Mouse (Mus musculus): Measurements from ENCODE around the gene Msl2. TPM values are rescaled to one million over a fixed set of nuclear protein-coding genes. Genes with fewer than 3 reads are reported as not detected.

Msl2 gene
- polyA plus RNA-seq, 1 experiment from 2014 or later = 5.0 TPM

- no peak for ATAC-seq
- Histone ChIP-seq H3K4me2 (replicated peaks; ENCODE audit: low read depth, low read length) (no peak overlapping the region), H3K9me3 (ENCODE audit: low read length) (no peaks in the 10 kb centered on the region; the same call in 1 of the 2 replicates), H3K36me3 (ENCODE audit: insufficient read depth, low read length) (no peaks in the 10 kb centered on the region), H3K4me1 (ENCODE audit: insufficient read depth, low read depth, low read length) (peaks cover 8% of the 10 kb centered on the region; the same call in 1 of the 2 replicates), H3K4me3 (ENCODE audit: low read depth, low read length) (no peak overlapping the region), H3K27ac (ENCODE audit: low read length) (no peak overlapping the region), H3K9ac (replicated peaks; ENCODE audit: low read depth) (no peak overlapping the region), H3K27me3 (replicated peaks; ENCODE audit: insufficient read depth, low read length) (no peaks in the 10 kb centered on the region)
- WGBS = 34% methylated on average over 5 of the region's 5 CpGs
- DNase-seq (ENCODE audit: low spot score) = peak; percentile 36
- TF ChIP-seq CTCF (IDR thresholded peaks at IDR 0.05) = no peak
- TF ChIP-seq EP300 (IDR thresholded peaks at IDR 0.05) = no peak
Measured at GRCm38 (mm10) chr9:101038634-101039033, 35.3 kb upstream of the Msl2 start.

GRCm38 (mm10) chr9:101041508-101041907 lies 32.4 kb upstream of the Msl2 start:
- TF ChIP-seq EP300 (IDR thresholded peaks at IDR 0.05) = no peak
- ATAC-seq = no peak
- Histone ChIP-seq H3K4me3 (ENCODE audit: low read depth, low read length) (no peak overlapping the region), H3K4me1 (ENCODE audit: insufficient read depth, low read depth, low read length) (peaks cover 6% of the 10 kb centered on the region; the same call in 1 of the 2 replicates), H3K4me2 (replicated peaks; ENCODE audit: low read depth, low read length) (no peak overlapping the region), H3K27ac (ENCODE audit: low read length) (no peak overlapping the region), H3K36me3 (ENCODE audit: insufficient read depth, low read length) (no peaks in the 10 kb centered on the region), H3K27me3 (replicated peaks; ENCODE audit: insufficient read depth, low read length) (no peaks in the 10 kb centered on the region), H3K9me3 (ENCODE audit: low read length) (no peaks in the 10 kb centered on the region; the same call in 1 of the 2 replicates), H3K9ac (replicated peaks; ENCODE audit: low read depth) (no peak overlapping the region)
- WGBS = 31% methylated on average over 5 of the region's 5 CpGs
- DNase-seq (ENCODE audit: low spot score) = no peak

GRCm38 (mm10) chr9:101042249-101042648 lies 31.7 kb upstream of the Msl2 start:
- 68% methylated on average over 9 of the region's 9 CpGs for WGBS
- ATAC-seq = no peak; the same call in 1 of the 2 replicates
- DNase-seq (ENCODE audit: low spot score) = no peak
- Histone ChIP-seq H3K9ac (replicated peaks; ENCODE audit: low read depth) (no peak overlapping the region), H3K27me3 (replicated peaks; ENCODE audit: insufficient read depth, low read length) (no peaks in the 10 kb centered on the region), H3K36me3 (ENCODE audit: insufficient read depth, low read length) (no peaks in the 10 kb centered on the region), H3K4me2 (replicated peaks; ENCODE audit: low read depth, low read length) (no peak overlapping the region), H3K4me1 (ENCODE audit: insufficient read depth, low read depth, low read length) (peaks cover 6% of the 10 kb centered on the region; the same call in 1 of the 2 replicates), H3K9me3 (ENCODE audit: low read length) (no peaks in the 10 kb centered on the region; the same call in 1 of the 2 replicates), H3K27ac (ENCODE audit: low read length) (no peak overlapping the region), H3K4me3 (ENCODE audit: low read depth, low read length) (no peak overlapping the region)
- TF ChIP-seq EP300 (IDR thresholded peaks at IDR 0.05) (no peak), CTCF (IDR thresholded peaks at IDR 0.05) (no peak)

- Histone ChIP-seq H3K9me3 (ENCODE audit: low read length) (no peaks in the 10 kb centered on the region; the same call in 1 of the 2 replicates), H3K27ac (ENCODE audit: low read length) (no peak overlapping the region), H3K27me3 (replicated peaks; ENCODE audit: insufficient read depth, low read length) (no peaks in the 10 kb centered on the region), H3K36me3 (ENCODE audit: insufficient read depth, low read length) (no peaks in the 10 kb centered on the region), H3K9ac (replicated peaks; ENCODE audit: low read depth) (0 out of 2 replicates have a peak overlapping the region, but pooled peaks have one; percentile 8), H3K4me3 (ENCODE audit: low read depth, low read length) (no peak overlapping the region), H3K4me2 (replicated peaks; ENCODE audit: low read depth, low read length) (peak overlapping the region; percentile 36), H3K4me1 (ENCODE audit: insufficient read depth, low read depth, low read length) (peaks cover 6% of the 10 kb centered on the region; the same call in 1 of the 2 replicates)
- TF ChIP-seq EP300 (IDR thresholded peaks at IDR 0.05) = no peak
- TF ChIP-seq CTCF (IDR thresholded peaks at IDR 0.05) = no peak
- 25% methylated on average over 15 of the region's 15 CpGs for WGBS
- DNase-seq (ENCODE audit: low spot score) (no peak), ATAC-seq (no peak)
Measured at GRCm38 (mm10) chr9:101045710-101046338, 28.1 kb upstream of the Msl2 start.

- no peaks in the 10 kb centered on the region for H3K9me3 ChIP-seq (ENCODE audit: low read length)
- ATAC-seq = 0 out of 2 replicates have a peak, but pooled peaks have one; percentile 32
- no peak overlapping the region for H3K9ac ChIP-seq (replicated peaks; ENCODE audit: low read depth)
- no peaks in the 10 kb centered on the region for H3K27me3 ChIP-seq (replicated peaks; ENCODE audit: insufficient read depth, low read length)
- H3K4me3 ChIP-seq (ENCODE audit: low read depth, low read length) = no peak overlapping the region
- H3K36me3 ChIP-seq (ENCODE audit: insufficient read depth, low read length) = no peaks in the 10 kb centered on the region
- H3K27ac ChIP-seq (ENCODE audit: low read length) = no peak overlapping the region
- DNase-seq (ENCODE audit: low spot score) = peak; percentile 62
- WGBS = 75% methylated on average over 3 of the region's 3 CpGs
- H3K4me1 ChIP-seq (ENCODE audit: insufficient read depth, low read depth, low read length) = no peaks in the 10 kb centered on the region
- no peak overlapping the region for H3K4me2 ChIP-seq (replicated peaks; ENCODE audit: low read depth, low read length)
- no peak for TF ChIP-seq EP300 (IDR thresholded peaks at IDR 0.05)
- no peak for TF ChIP-seq CTCF (IDR thresholded peaks at IDR 0.05)
Measured at GRCm38 (mm10) chr9:101052007-101052406, 21.9 kb upstream of the Msl2 start.

GRCm38 (mm10) chr9:101052691-101053090 lies 21.2 kb upstream of the Msl2 start:
- no peak overlapping the region for H3K27ac ChIP-seq (ENCODE audit: low read length)
- no peaks in the 10 kb centered on the region for H3K36me3 ChIP-seq (ENCODE audit: insufficient read depth, low read length)
- H3K4me2 ChIP-seq (replicated peaks; ENCODE audit: low read depth, low read length) = no peak overlapping the region
- ATAC-seq (no peak), DNase-seq (ENCODE audit: low spot score) (no peak)
- no peaks in the 10 kb centered on the region for H3K9me3 ChIP-seq (ENCODE audit: low read length)
- TF ChIP-seq CTCF (IDR thresholded peaks at IDR 0.05) (no peak), EP300 (IDR thresholded peaks at IDR 0.05) (no peak)
- no peak overlapping the region for H3K4me3 ChIP-seq (ENCODE audit: low read depth, low read length)
- no peak overlapping the region for H3K9ac ChIP-seq (replicated peaks; ENCODE audit: low read depth)
- H3K27me3 ChIP-seq (replicated peaks; ENCODE audit: insufficient read depth, low read length) = no peaks in the 10 kb centered on the region
- WGBS = 42% methylated on average over 6 of the region's 6 CpGs
- H3K4me1 ChIP-seq (ENCODE audit: insufficient read depth, low read depth, low read length) = no peaks in the 10 kb centered on the region
